Mouse (Mus musculus) erythroblast, embryonic 14.5 days (primary cell): ENCODE measurements around the gene Nepn. TPM values are rescaled to one million over a fixed set of nuclear protein-coding genes. Genes with fewer than 3 reads are reported as not detected.

Source experiments
- H3K27me3 ChIP-seq: 2 replicates; pipeline ENCODE4 v1.6.1; 2012; ENCODE audit warnings: inconsistent platforms; ENCODE audit not compliant: control insufficient read depth
- H3K36me3 ChIP-seq: 2 replicates; pipeline ENCODE4 v1.6.1; 2012; ENCODE audit warnings: mild to moderate bottlenecking, inconsistent platforms; ENCODE audit not compliant: control insufficient read depth
- H3K4me1 ChIP-seq: 2 replicates; pipeline ENCODE4 v1.6.1; 2012; ENCODE audit warnings: inconsistent platforms; ENCODE audit not compliant: control insufficient read depth
- H3K4me3 ChIP-seq: replicated peaks from 2 replicates; pipeline ENCODE3; 2012; ENCODE audit warnings: moderate library complexity, mild to moderate bottlenecking, inconsistent platforms
- H3K9me3 ChIP-seq: 2 replicates; pipeline ENCODE4 v1.6.1; 2012; ENCODE audit warnings: low read length, inconsistent platforms, mixed read lengths; ENCODE audit not compliant: control insufficient read depth
- GATA1 ChIP-seq: IDR thresholded peaks from 2 replicates; pipeline ENCODE4 v1.6.1; 2012; ENCODE audit warnings: low read length, inconsistent platforms, mixed read lengths
- TAL1 ChIP-seq: IDR thresholded peaks from 3 replicates; pipeline ENCODE4 v1.6.1; 2012; ENCODE audit warnings: low read length, inconsistent platforms, mixed read lengths
- polyA plus RNA-seq: library from polyadenylated mRNA; stranded (reverse); fragments of >175 nt; gene quantifications from 2 replicates; pipeline ENCODE4 v1.2.3, GENCODE M21; 2012

Gene Nepn
- polyA plus RNA-seq, 1 experiment: not detected

DNA sequence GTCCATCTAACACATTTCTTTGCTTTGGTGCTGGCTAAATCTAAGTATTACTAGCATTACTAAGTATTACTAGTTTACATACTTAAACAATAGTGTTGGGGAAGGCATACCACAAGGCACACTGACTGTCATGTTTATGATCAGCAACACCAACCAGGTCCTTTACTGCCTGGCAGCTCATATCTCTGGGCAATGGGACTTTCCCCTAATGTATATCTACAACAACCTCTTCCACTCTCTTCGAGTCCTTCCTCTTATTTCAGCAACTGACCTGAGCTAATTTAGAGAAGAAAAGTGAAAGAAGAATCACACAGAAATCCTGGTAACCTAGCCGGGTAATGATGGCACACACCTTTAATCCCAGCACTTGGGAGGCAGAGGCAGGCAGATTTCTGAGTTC lies 12.3 kb upstream of the Nepn start:
- Histone ChIP-seq H3K36me3 (no peaks in the 10 kb centered on the region; the same call in 1 of the 2 replicates), H3K4me1 (peaks cover 14% of the 10 kb centered on the region), H3K9me3 (no peaks in the 10 kb centered on the region), H3K4me3 (no peak overlapping the region), H3K27me3 (no peaks in the 10 kb centered on the region)
- TF ChIP-seq TAL1 (no peak), GATA1 (no peak)

DNA sequence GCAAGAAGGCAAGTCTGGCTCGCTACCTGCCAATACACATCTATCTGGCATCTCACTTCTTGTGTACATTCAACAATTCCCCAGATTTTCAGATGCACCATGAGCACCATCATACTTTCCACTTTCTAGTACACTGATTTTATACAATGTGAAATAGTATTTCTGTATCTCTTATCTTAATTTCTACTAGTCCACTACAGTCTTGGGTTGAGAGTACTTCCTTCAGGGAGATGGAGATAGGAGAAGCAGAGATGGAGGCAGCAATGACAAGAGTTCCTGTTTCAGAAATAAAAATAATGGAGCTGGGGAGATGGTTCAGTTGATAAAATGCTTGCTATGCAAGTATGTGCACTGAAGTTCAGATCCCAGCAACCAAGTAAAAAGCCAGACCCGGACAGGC lies 11.0 kb upstream of the Nepn start:
- Histone ChIP-seq H3K27me3 (no peaks in the 10 kb centered on the region), H3K36me3 (no peaks in the 10 kb centered on the region; the same call in 1 of the 2 replicates), H3K9me3 (no peaks in the 10 kb centered on the region), H3K4me3 (no peak overlapping the region), H3K4me1 (peaks cover 22% of the 10 kb centered on the region)
- TF ChIP-seq TAL1: no peak
- no peak for TF ChIP-seq GATA1

DNA sequence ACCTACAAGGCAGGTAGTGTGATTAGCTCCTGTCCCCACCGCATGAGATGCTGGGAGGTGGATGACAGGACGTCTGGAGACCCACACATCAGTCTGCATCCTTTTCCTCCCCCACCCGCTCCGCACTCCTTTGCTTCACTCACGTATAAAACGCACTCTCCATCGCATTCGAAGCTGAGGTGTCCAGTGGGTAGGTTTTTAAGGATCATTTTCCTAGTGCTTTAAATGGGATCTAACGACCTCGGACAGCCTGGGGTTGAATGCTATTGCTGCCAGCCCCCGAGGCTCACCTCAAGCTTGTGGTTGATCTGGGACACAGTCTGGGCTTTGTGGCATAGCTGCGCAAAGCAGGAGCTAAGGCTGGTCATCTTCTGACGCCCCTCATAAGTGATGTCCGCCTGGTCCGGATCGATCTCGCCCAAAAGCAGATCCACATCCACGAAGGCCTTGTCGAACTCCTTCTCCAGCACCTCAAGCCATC lies 7.4 kb upstream of the Nepn start:
- Histone ChIP-seq H3K9me3 (no peaks in the 10 kb centered on the region), H3K4me1 (peaks cover 29% of the 10 kb centered on the region), H3K36me3 (no peaks in the 10 kb centered on the region; the same call in 1 of the 2 replicates), H3K4me3 (peak overlapping the region; percentile 70), H3K27me3 (no peaks in the 10 kb centered on the region)
- TF ChIP-seq TAL1: no peak
- TF ChIP-seq GATA1: no peak

DNA sequence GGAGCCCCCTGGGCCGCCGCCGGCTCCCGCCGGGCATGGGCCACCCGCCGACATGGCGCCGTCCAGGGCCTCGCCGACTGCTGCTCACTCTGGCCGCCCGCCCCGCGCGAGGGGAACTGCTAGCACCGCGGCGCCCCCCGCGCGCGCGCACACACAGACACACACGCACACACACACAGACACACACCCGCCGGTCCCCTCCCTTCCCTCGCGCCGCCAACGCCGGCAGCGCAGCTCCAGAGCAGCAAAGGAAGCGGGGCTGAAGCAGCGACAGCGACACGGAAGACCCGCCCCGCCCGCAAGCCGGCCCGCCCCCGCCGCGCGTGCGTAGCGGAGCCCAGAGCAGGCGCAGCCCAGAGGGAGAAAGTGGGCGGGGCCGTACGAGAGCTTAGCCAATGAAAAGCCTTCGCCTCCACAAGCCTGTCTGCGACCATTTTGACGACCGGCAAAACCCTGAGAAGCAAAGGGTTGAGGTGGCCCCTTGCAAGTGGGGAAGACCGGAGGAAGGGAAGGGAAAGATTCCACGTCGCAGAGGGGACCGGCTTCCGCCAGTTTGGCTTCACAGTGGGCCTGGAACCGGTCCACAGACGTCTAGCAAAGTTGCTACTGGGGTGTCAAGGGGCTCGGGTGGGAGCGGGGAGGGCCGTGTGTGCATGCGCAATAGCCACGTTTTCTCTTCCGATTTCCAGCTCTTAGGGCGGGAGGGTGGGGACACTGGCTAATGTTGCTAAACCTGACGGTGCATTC lies 6.8 kb upstream of the Nepn start, which contains the start of gene Gopc:
Gene Gopc, minus strand, starts transcription at position 280 of the 747 bp plus-strand sequence.
- H3K27me3 ChIP-seq: no peaks in the 10 kb centered on the region
- peaks cover 29% of the 10 kb centered on the region for H3K4me1 ChIP-seq
- peak within 1 kb of the TSS; percentile 70 for H3K4me3 ChIP-seq
- TF ChIP-seq GATA1 (no peak), TAL1 (no peak)
- H3K36me3 ChIP-seq: no peaks in the 10 kb centered on the region
- H3K9me3 ChIP-seq: no peaks in the 10 kb centered on the region

DNA sequence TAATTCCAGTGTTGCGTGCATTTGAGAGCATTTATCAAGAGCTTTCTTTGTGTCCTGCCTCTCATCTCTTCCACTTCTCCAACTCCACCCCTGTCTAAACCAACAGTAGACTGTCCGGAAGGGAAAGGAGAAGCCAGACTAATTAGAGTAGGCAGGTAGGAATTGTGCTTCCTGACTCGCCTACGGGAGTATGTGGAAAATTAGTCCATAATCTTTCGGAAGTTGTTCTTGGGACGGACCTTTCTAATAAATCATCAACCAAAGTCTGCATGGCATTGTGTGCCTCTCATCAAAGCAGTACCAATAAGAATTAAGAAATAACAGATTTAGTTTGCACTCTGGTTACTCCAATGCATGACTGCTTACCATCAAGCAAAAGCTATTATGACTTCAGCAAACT lies 5.8 kb upstream of the Nepn start:
- TF ChIP-seq TAL1 (no peak), GATA1 (no peak)
- H3K4me3 ChIP-seq: peak overlapping the region; percentile 70

DNA sequence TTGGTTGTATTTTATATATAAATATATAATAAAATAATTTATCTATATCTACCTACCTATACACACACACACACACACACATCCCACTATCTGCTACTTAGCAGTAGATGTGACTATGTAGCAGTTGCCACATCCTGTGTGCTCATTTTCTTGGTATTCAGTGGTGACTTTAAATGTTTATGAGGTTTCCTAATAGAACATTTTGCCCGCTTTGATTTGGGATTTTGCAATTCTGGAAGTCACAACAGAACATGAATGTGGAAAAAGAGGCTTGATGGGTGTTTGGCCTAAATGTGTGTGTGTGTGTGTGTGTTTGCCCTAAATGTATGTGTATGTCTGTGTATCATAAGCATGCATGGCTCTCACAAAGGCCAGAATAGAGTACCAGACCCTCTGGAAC lies 5.2 kb upstream of the Nepn start:
- Histone ChIP-seq H3K4me3 (no peak overlapping the region), H3K9me3 (no peaks in the 10 kb centered on the region), H3K4me1 (peaks cover 26% of the 10 kb centered on the region), H3K36me3 (no peaks in the 10 kb centered on the region), H3K27me3 (no peaks in the 10 kb centered on the region)
- TF ChIP-seq TAL1 (no peak), GATA1 (no peak)

More for the DNA sequence above, 5.8 kb upstream of the Nepn start:
- Histone ChIP-seq H3K9me3 (no peaks in the 10 kb centered on the region), H3K36me3 (no peaks in the 10 kb centered on the region), H3K4me1 (peaks cover 28% of the 10 kb centered on the region), H3K27me3 (no peaks in the 10 kb centered on the region)

DNA sequence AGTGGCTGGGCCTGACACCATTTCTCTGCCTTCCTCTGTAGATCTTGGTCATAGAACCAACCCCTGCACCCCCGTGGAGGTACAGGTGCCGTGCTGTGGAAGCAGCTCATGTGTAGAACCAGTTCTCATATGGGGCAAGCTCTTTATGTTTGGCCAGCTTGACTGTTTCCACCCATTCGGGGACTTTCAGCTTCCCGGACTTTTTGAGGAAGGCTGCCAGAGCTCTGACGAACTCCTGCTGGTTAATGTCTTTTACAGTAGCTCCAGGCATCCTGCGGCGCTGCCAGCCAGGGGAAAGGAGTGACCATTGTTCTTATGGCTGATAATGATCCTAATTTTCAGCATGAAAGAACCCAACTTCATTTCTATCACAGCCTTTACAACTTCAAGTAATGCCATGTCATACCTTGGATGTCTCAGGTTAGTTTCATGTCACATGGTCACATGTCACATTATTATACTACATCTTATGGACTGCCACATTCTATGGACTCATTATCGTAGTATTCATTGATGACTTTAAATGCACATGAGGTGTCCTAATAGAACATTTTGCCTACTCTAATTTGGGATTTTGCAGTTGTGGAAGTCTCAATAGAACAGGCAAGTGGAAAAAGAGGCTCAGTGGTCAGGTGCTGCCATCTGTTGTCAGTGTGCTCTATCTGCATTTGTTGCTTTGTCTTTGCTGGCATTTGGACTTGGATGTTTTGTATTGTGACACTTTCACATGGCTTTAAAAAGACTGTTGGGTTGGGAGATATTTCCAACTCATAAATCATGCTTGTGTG lies 3.8 kb upstream of the Nepn start:
- TF ChIP-seq GATA1: no peak
- no peak for TF ChIP-seq TAL1
- no peaks in the 10 kb centered on the region for H3K36me3 ChIP-seq
- H3K27me3 ChIP-seq: no peaks in the 10 kb centered on the region
- H3K4me3 ChIP-seq: no peak overlapping the region
- no peaks in the 10 kb centered on the region for H3K9me3 ChIP-seq
- H3K4me1 ChIP-seq: peaks cover 25% of the 10 kb centered on the region

DNA sequence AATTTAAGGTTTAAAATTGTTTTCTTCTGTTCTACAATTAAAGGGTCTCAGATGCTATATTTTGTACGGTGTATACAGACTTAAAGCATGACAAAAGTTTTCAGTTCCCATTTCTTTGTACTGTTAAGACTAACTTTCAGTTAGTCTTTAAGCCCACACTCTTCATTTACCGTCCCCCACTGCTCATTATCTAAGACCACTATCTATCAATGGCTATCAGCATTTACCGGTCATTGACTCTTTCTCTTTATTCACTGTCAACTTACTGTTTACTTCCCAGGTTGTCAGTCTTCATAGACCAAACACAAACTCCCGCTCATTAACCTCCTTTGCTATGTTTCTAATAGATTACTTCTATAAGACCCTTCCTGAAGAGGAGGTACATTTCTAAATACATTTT lies 1.6 kb upstream of the Nepn start:
- Histone ChIP-seq H3K9me3 (no peaks in the 10 kb centered on the region), H3K27me3 (no peaks in the 10 kb centered on the region), H3K36me3 (no peaks in the 10 kb centered on the region), H3K4me1 (peaks cover 12% of the 10 kb centered on the region), H3K4me3 (no peak overlapping the region)
- TF ChIP-seq TAL1 (no peak), GATA1 (no peak)

DNA sequence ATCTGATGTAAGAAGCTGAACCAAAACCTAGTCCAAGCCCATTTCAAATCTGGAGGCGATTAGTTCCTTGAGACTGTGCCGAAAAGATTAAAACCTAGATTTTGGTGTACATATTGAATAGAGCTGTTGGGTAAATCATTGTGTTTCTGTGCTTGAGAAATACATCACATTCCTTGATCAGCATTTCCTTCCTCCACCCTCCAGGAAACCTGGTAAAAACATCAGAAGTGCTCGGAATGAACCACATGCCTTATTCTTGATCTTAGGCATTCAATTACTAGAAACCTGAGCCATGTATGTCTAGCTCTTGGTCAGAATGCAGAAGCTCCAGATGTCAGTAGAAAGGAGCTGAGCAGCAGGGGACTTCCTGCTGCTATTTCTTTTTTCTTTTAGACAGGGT lies 666 bp downstream of the Nepn start:
- Histone ChIP-seq H3K27me3 (no peaks in the 10 kb centered on the region), H3K36me3 (no peaks in the 10 kb centered on the region), H3K4me1 (no peaks in the 10 kb centered on the region), H3K4me3 (no peak overlapping the region), H3K9me3 (no peaks in the 10 kb centered on the region)
- no peak for TF ChIP-seq TAL1
- TF ChIP-seq GATA1: no peak
